Mouse (Mus musculus) CD8-positive naive resting alpha-beta T cell, adult 57 days (primary cell): ENCODE results near the gene Cyp3a59. TPM values are rescaled to one million over a fixed set of nuclear protein-coding genes. Genes with fewer than 3 reads are reported as not detected.

Experiments
- total RNA-seq: library from RNA; stranded (reverse); gene quantifications from one replicate; pipeline ENCODE4 v1.2.4, GENCODE M21; 2023

Cyp3a59 gene
- not detected for total RNA-seq

GRCm38 (mm10) chr5:146078945-146079344 lies at the start of gene Cyp3a59:
Gene Cyp3a59, plus strand, starts transcription at chr5:146079257.

GRCm38 (mm10) chr5:146160439-146160838 lies 81.4 kb downstream of the Cyp3a59 start, which contains the start of gene Gm5565:
Gene Gm5565, minus strand, starts transcription at chr5:146160539.

Other genes with a start within 250 kb of the Cyp3a59 start
- gene Cyp3a11, start 199.3 kb upstream of the Cyp3a59 start, total RNA-seq = not detected
- not detected for gene Cyp3a25, start 69.6 kb upstream of the Cyp3a59 start, total RNA-seq
- gene Gm5565, start 81.3 kb downstream of the Cyp3a59 start, total RNA-seq = not detected
- not detected for gene Gm6309, start 91.5 kb downstream of the Cyp3a59 start, total RNA-seq
- gene 1700001J03Rik, start 106.0 kb downstream of the Cyp3a59 start, total RNA-seq = 5.6 TPM
- gene Rnf6, start 142.3 kb downstream of the Cyp3a59 start, total RNA-seq = 41.7 TPM
- gene Cdk8, start 152.0 kb downstream of the Cyp3a59 start, total RNA-seq = 55.0 TPM